Mouse (Mus musculus) hindbrain, embryonic 11.5 days (tissue): ENCODE measurements at regions not wholly inside any gene's neighbourhood (a gene's known extent, or its start where the extent isn't known, plus 50 kb on each side); places are given as distances from the start of the nearest gene placed in this dataset.
"Not testable (repeated sequence)": the region's sequence is repeated elsewhere in the genome, so short reads cannot be mapped to it uniquely, and the experiment has no call there.

ENCODE experiments used
- ATAC-seq: fragments of 200-750 bp; cut with Nextera tagmentation; 2 replicates; pipeline ENCODE4 v1.8.0; 2017; ENCODE audit warnings: mild to moderate bottlenecking, moderate TSS enrichment, moderate library complexity; ENCODE audit not compliant: low FRiP score
- DNase-seq: peaks from one replicate; pipeline ENCODE4 v3.0.0-alpha.2; 2015; ENCODE audit warnings: low spot score
- H3K27ac ChIP-seq: fragments of 300-500 bp; sonication (generic); 2 replicates; pipeline ENCODE4 v1.5.1; 2014; ENCODE audit warnings: mild to moderate bottlenecking, low read depth, low read length
- H3K27me3 ChIP-seq: fragments of 300-500 bp; sonication (generic); 2 replicates; pipeline ENCODE4 v1.6.1; 2014; ENCODE audit warnings: mild to moderate bottlenecking, low read length, moderate library complexity, mixed read lengths; ENCODE audit not compliant: control insufficient read depth, insufficient read depth
- H3K36me3 ChIP-seq: fragments of 300-500 bp; sonication (generic); 2 replicates; pipeline ENCODE4 v1.6.1; 2014; ENCODE audit warnings: mild to moderate bottlenecking, low read length, moderate library complexity, mixed read lengths; ENCODE audit not compliant: control insufficient read depth, insufficient read depth
- H3K4me1 ChIP-seq: fragments of 300-500 bp; sonication (generic); replicated peaks from 2 replicates; pipeline ENCODE4 v1.6.1; 2014; ENCODE audit warnings: low read length, mixed read lengths; ENCODE audit not compliant: control insufficient read depth, insufficient read depth
- H3K4me2 ChIP-seq: fragments of 300-500 bp; sonication (generic); replicated peaks from 2 replicates; pipeline ENCODE4 v1.6.1; 2014; ENCODE audit warnings: mild to moderate bottlenecking, low read depth, low read length
- H3K4me3 ChIP-seq: fragments of 300-500 bp; sonication (generic); 2 replicates; pipeline ENCODE4 v1.5.1; 2014; ENCODE audit warnings: low read depth, low read length
- H3K9ac ChIP-seq: fragments of 300-500 bp; sonication (generic); 2 replicates; pipeline ENCODE4 v1.6.1; 2014; ENCODE audit warnings: low read depth, low read length
- H3K9me3 ChIP-seq: fragments of 300-500 bp; sonication (generic); 2 replicates; pipeline ENCODE4 v1.6.1; 2016; ENCODE audit warnings: low read length; ENCODE audit not compliant: control insufficient read depth
- WGBS: fragments of 180-500 bp; shearing (Covaris S2); extraction: QIAGEN DNeasy Blood & Tissue Kit; methylation state at CpG from one replicate; pipeline ENCODE4 v1.1.7; 2014; 5-methylcytosine and 5-hydroxymethylcytosine counted together

DNA sequence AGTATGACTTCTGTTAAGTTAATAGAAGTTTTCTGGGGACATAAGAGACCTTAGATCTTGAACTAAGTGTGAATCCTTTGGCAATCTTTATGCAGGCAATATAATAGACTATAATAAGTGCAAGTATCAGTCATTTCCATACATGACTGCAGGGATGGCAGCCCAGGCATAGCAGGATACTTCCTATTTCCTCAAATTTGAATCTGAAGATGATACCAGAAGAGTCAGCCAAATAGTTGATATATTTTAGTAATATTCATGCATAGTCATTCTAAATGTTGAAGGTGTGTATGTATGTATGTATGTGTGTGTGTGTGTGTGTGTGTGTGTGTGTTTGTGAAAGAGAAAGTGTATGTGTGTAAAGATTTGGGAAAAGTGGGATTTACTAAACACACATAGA lies 64.3 kb downstream of the Prl2c2 start:
- not testable (repeated sequence) for H3K9ac ChIP-seq, H3K4me3 ChIP-seq, H3K27me3 ChIP-seq, H3K36me3 ChIP-seq, DNase-seq, H3K4me2 ChIP-seq, H3K4me1 ChIP-seq, H3K27ac ChIP-seq, H3K9me3 ChIP-seq
- ATAC-seq = 0 out of 2 replicates have a peak, but pooled peaks have one; percentile 3

DNA sequence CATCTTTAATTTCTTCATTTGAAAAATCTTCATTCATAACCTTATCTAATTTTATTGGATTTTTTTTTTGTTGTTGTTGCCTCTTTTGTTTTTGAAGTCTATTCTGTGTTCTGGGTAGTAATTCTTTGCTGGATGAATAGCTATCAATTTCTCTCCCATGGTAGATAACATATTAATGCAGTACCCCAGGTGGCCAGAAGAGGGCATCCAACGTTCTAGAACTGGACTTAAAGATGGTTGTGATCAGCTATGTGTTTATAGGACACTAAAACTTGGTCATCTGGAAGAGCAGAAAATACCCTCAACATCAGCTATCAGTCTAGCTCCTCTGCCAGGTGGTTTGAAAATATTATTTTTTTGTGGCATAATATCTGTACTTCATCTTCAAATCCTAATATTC lies 70.1 kb downstream of the Prl2c2 start:
- H3K27ac ChIP-seq, ATAC-seq, H3K4me3 ChIP-seq, H3K4me2 ChIP-seq, H3K36me3 ChIP-seq, DNase-seq, H3K4me1 ChIP-seq, H3K27me3 ChIP-seq, H3K9ac ChIP-seq: not testable (repeated sequence)
- WGBS = 1% methylated on average over 1 of the region's 1 CpGs
- H3K9me3 ChIP-seq = peaks cover 37% of the 10 kb centered on the region

DNA sequence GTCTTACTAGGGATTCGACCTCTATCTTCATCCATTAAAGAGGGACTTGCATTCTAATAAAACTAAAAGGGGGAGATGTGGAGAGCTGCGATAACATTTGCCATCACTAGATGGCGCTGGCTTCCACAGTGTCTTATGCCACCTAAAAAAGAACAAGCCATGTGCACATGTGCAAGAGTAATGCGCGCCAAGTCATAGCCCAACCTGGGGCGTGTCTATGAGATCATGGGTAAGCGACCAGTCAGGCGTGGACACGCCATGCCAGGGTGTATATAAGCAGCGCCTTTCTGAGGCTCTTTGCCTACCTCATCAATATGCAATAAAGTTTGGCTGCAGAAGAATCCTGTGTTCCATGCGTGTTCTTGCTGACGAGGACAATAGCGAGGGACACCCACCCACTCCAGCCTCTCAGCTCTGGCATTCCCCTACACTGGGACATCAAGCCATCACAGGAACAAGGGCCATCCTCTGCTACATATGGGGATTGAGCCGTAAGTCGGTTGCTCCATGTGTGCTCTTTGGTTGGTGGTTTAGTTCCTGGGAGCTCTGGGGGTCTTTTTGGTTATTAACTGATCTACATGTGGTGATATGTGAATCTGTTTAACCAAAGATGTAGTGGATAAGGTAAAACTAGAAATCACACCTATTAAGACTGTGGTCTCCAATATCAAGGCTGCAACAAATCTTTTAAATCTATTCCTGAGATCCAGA lies 73.1 kb downstream of the Prl2c2 start:
- H3K9me3 ChIP-seq = peaks cover 55% of the 10 kb centered on the region
- not testable (repeated sequence) for DNase-seq, H3K4me2 ChIP-seq, H3K27ac ChIP-seq, H3K4me1 ChIP-seq, H3K27me3 ChIP-seq, H3K36me3 ChIP-seq, H3K9ac ChIP-seq, H3K4me3 ChIP-seq
- ATAC-seq = 0 out of 2 replicates have a peak, but pooled peaks have one; percentile 21
- WGBS = 85% methylated on average over 15 of the region's 15 CpGs

DNA sequence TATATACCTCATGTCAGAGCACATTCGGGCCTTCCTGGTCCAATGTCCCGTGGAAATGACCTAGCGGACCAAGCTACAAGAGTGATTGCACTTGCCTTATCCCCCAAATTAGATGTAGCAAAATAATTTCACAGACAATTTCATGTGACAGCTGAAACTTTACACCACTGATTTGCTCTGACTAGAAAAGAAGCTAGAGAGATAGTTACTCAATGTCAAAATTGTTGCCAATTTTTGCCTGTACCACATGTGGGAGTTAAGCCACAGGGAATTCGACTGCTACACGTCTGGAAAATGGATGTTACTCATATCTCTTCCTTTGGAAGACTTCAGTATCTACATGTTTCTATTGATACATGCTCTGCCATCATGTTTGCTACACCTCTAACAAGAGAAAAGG lies 74.6 kb downstream of the Prl2c2 start:
- 83% methylated on average over 5 of the region's 5 CpGs for WGBS
- Histone ChIP-seq H3K4me3 (no peak overlapping the region), H3K36me3 (no peaks in the 10 kb centered on the region), H3K4me2 (no peak overlapping the region), H3K27me3 (no peaks in the 10 kb centered on the region), H3K27ac (no peak overlapping the region), H3K4me1 (no peaks in the 10 kb centered on the region), H3K9me3 (peaks cover 63% of the 10 kb centered on the region), H3K9ac (no peak overlapping the region)
- no peak for ATAC-seq
- DNase-seq = no peak

DNA sequence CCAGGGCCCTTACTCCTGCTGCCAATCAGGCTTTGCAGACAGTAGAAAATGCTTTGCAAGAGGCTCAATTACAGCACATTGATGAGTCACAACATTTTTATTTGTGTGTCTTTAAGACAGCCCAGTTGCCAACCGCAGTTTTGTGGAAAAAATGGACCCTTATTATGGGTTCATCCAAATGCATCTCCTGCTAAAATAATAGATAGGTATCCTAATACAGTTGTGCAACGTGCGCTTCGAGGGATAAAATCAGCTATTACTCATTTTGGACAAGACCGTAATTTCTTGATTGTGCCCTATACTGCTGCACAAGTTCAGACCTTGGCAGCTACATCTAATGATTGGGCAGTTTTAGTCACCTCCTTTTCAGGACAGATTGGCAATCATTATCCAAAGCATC lies 75.4 kb downstream of the Prl2c2 start:
- ATAC-seq (no peak), DNase-seq (no peak)
- WGBS = 90% methylated on average over 5 of the region's 5 CpGs
- no peaks in the 10 kb centered on the region for H3K4me1 ChIP-seq
- H3K9me3 ChIP-seq = peaks cover 63% of the 10 kb centered on the region
- H3K27ac ChIP-seq = no peak overlapping the region
- H3K4me3 ChIP-seq = no peak overlapping the region
- no peaks in the 10 kb centered on the region for H3K36me3 ChIP-seq
- no peaks in the 10 kb centered on the region for H3K27me3 ChIP-seq
- H3K4me2 ChIP-seq = no peak overlapping the region
- no peak overlapping the region for H3K9ac ChIP-seq

DNA sequence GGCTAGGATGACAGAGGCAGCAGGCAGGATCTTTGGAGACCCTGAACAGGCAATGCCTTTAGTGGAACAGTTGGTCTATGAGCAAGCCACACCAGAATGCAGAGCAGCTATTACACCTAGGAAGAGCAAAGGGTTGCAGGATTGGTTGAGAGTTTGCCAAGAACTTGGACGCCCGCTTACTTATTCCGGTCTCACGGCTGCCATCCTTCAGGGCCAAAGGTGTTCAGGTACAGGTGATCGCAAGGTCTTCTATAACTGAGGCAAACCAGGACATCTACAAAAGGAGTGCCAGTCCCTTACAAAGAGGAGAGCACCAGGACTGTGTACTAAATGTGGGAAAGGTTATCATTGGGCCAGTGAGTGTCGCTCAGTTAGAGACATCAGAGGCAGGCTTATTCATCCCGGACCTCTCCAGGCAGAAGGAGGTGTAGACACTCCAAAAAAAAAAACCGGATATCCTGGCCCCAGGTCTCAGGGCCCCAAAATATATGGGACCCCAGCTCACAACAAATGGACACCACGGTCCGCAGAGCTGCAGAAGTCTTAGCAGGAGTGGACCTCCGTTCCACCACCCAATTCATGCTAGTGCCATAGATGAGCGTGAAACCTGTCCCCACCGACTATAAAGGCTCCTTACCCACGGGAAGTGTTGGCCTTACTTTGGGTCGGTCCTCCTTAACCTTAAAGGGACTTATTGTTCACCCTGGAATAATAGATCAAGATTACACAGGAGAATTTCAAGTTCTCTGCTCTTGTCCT lies 77.4 kb downstream of the Prl2c2 start:
- H3K9ac ChIP-seq = no peak overlapping the region
- no peaks in the 10 kb centered on the region for H3K4me1 ChIP-seq
- WGBS = 92% methylated on average over 15 of the region's 15 CpGs
- H3K9me3 ChIP-seq = peaks cover 58% of the 10 kb centered on the region
- H3K4me2 ChIP-seq = no peak overlapping the region
- ATAC-seq (no peak), DNase-seq (no peak)
- H3K27me3 ChIP-seq = no peaks in the 10 kb centered on the region
- no peak overlapping the region for H3K4me3 ChIP-seq
- no peaks in the 10 kb centered on the region for H3K36me3 ChIP-seq
- no peak overlapping the region for H3K27ac ChIP-seq

DNA sequence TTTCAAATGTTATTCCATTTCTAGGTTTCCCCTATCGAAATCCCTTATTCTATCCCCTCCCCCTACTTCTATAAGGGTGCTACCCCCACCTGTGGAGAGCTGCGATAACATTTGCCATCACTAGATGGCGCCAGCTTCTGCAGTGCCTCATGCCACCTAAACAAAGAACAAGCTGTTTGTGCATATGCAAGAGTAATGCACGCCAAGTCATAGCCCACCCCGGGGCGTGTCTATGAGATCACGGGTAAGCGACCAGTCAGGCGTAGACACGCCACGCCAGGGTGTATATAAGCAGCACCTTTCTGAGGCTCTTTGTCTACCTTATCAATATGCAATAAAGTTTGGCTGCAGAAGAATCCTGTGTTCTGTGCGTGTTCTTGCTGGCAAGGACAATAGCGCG lies 79.6 kb downstream of the Prl2c2 start:
- peak; percentile 31; the same call in 1 of the 2 replicates for ATAC-seq
- no peaks in the 10 kb centered on the region for H3K36me3 ChIP-seq
- WGBS = 92% methylated on average over 14 of the region's 14 CpGs

DNA sequence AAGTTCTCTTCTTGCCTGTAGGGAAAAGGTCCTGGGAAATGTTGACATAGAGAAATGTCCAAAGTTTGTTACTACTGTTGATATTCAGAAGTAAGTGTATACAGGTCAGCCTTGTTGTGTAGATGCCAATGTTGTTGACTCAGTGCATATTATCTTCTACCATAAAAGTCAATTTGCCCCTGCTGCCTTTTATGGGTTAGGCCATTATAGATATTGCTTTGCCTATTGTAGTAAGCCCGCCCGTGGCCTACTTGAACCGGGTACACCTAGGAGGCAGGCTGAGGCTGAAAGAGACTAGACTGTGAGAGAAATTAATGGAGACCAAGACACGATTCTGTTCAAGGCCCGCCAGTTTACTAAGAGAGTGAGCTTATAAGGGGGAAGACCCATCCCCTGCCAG lies 92.3 kb downstream of the Prl2c2 start:
- peaks cover 26% of the 10 kb centered on the region for H3K9me3 ChIP-seq
- ATAC-seq (no peak), DNase-seq (no peak)
- no peaks in the 10 kb centered on the region for H3K4me1 ChIP-seq
- no peaks in the 10 kb centered on the region for H3K27me3 ChIP-seq
- WGBS = 84% methylated on average over 5 of the region's 5 CpGs
- no peak overlapping the region for H3K4me3 ChIP-seq
- H3K27ac ChIP-seq = no peak overlapping the region
- no peak overlapping the region for H3K4me2 ChIP-seq
- H3K36me3 ChIP-seq = no peaks in the 10 kb centered on the region
- no peak overlapping the region for H3K9ac ChIP-seq

More for the DNA sequence above, 79.6 kb downstream of the Prl2c2 start:
- no peak overlapping the region for H3K4me2 ChIP-seq
- DNase-seq = no peak
- H3K4me1 ChIP-seq = no peaks in the 10 kb centered on the region
- no peak overlapping the region for H3K9ac ChIP-seq
- H3K27ac ChIP-seq = no peak overlapping the region
- H3K27me3 ChIP-seq = no peaks in the 10 kb centered on the region
- no peak overlapping the region for H3K4me3 ChIP-seq
- peaks cover 47% of the 10 kb centered on the region for H3K9me3 ChIP-seq

DNA sequence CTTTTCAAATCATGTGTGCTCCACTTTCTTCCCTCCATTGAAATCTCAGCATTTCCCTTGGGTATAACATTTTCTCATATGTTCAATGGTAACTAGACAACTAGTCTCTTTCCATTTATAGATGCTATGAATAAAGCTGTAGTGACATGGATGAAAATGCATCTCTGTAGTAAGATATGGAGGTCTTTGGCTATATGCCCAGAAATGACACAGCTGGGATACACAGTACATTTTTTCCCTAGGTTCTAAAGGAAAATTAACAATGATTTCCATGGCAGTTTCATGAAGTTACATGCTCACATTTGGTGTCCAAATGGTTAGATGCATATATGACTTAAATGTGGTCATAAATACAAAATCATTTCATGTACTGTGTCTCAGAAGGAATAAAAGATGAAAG lies 99.0 kb downstream of the Prl2c2 start:
- peaks cover 25% of the 10 kb centered on the region for H3K9me3 ChIP-seq
- DNase-seq (no peak), ATAC-seq (no peak)

More for the DNA sequence above, 99.0 kb downstream of the Prl2c2 start:
- Histone ChIP-seq H3K4me3 (no peak overlapping the region), H3K4me2 (no peak overlapping the region), H3K9ac (no peak overlapping the region), H3K4me1 (no peaks in the 10 kb centered on the region), H3K27me3 (no peaks in the 10 kb centered on the region), H3K27ac (no peak overlapping the region), H3K36me3 (no peaks in the 10 kb centered on the region)
